Mouse (Mus musculus) heart, embryonic 11.5 days (tissue): ENCODE results near the gene D030056L22Rik. TPM values are rescaled to one million over a fixed set of nuclear protein-coding genes. Genes with fewer than 3 reads are reported as not detected.

ENCODE experiments used
- ATAC-seq: fragments of 200-750 bp; cut with Nextera tagmentation; replicated peaks from 2 replicates; pipeline ENCODE4 v1.8.0; 2017; ENCODE audit warnings: moderate library complexity; ENCODE audit not compliant: insufficient number of reproducible peaks, low FRiP score, low TSS enrichment
- H3K27ac ChIP-seq: fragments of 300-500 bp; sonication (generic); 2 replicates; pipeline ENCODE4 v1.5.1; 2014; ENCODE audit warnings: mild to moderate bottlenecking, low read depth, low read length
- H3K27me3 ChIP-seq: fragments of 300-500 bp; sonication (generic); 2 replicates; pipeline ENCODE4 v1.6.1; 2014; ENCODE audit warnings: mild to moderate bottlenecking, low read length, mixed read lengths; ENCODE audit not compliant: control insufficient read depth, insufficient read depth
- H3K36me3 ChIP-seq: fragments of 300-500 bp; sonication (generic); 2 replicates; pipeline ENCODE4 v1.6.1; 2014; ENCODE audit warnings: mild to moderate bottlenecking, low read length, moderate library complexity, mixed read lengths; ENCODE audit not compliant: control insufficient read depth, insufficient read depth
- H3K4me1 ChIP-seq: fragments of 300-500 bp; sonication (generic); 2 replicates; pipeline ENCODE4 v1.6.1; 2014; ENCODE audit warnings: low read length; ENCODE audit not compliant: control insufficient read depth, insufficient read depth
- H3K4me2 ChIP-seq: fragments of 300-500 bp; sonication (generic); 2 replicates; pipeline ENCODE4 v1.6.1; 2014; ENCODE audit warnings: mild to moderate bottlenecking, moderate library complexity
- H3K4me3 ChIP-seq: fragments of 300-500 bp; sonication (generic); 2 replicates; pipeline ENCODE4 v1.5.1; 2014; ENCODE audit warnings: low read depth, low read length
- H3K9ac ChIP-seq: fragments of 300-500 bp; sonication (generic); 2 replicates; pipeline ENCODE4 v1.6.1; 2014; ENCODE audit warnings: mild to moderate bottlenecking, low read depth, low read length, moderate library complexity
- H3K9me3 ChIP-seq: fragments of 300-500 bp; sonication (generic); replicated peaks from 2 replicates; pipeline ENCODE4 v1.6.1; 2016; ENCODE audit warnings: low read length; ENCODE audit not compliant: control insufficient read depth
- WGBS: fragments of 180-500 bp; shearing (Covaris S2); extraction: QIAGEN DNeasy Blood & Tissue Kit; methylation state at CpG from one replicate; pipeline ENCODE4 v1.1.7; 2014; ENCODE audit not compliant: insufficient replicate concordance; 5-methylcytosine and 5-hydroxymethylcytosine counted together
- polyA plus RNA-seq: library from polyadenylated mRNA; unstranded; fragments of >200 nt; fragmentation: Nextera tagmentation; extraction: Ambion mirVana; gene quantifications from 2 replicates; pipeline ENCODE4 v1.2.1, GENCODE M21; 2014

The D030056L22Rik gene
- polyA plus RNA-seq, 1 experiment from 2014 or later, result 27.7 TPM

GRCm38 (mm10) chr19:18746576-18747340 is 33.8 kb downstream of the D030056L22Rik start:
- no peak overlapping the region for H3K27ac ChIP-seq

GRCm38 (mm10) chr19:18747379-18747778 is 34.4 kb downstream of the D030056L22Rik start:
- Histone ChIP-seq H3K9ac (no peak overlapping the region), H3K9me3 (no peaks in the 10 kb centered on the region), H3K4me2 (no peak overlapping the region), H3K36me3 (no peaks in the 10 kb centered on the region), H3K4me3 (no peak overlapping the region), H3K4me1 (no peaks in the 10 kb centered on the region), H3K27ac (no peak overlapping the region), H3K27me3 (peaks cover 13% of the 10 kb centered on the region; the same call in 1 of the 2 replicates)
- 80% methylated on average over 4 of the region's 4 CpGs for WGBS
- ATAC-seq, result no peak

More at GRCm38 (mm10) chr19:18746576-18747340, 33.8 kb downstream of the D030056L22Rik start:
- H3K27me3 ChIP-seq, result peaks cover 13% of the 10 kb centered on the region; the same call in 1 of the 2 replicates
- no peaks in the 10 kb centered on the region for H3K36me3 ChIP-seq
- no peaks in the 10 kb centered on the region for H3K9me3 ChIP-seq
- no peak for ATAC-seq
- no peak overlapping the region for H3K9ac ChIP-seq
- WGBS, result 87% methylated on average over 5 of the region's 5 CpGs
- H3K4me2 ChIP-seq, result no peak overlapping the region
- H3K4me1 ChIP-seq, result no peaks in the 10 kb centered on the region
- H3K4me3 ChIP-seq, result no peak overlapping the region

GRCm38 (mm10) chr19:18749598-18750339 is 36.8 kb downstream of the D030056L22Rik start, which contains the start of gene Trpm6:
Trpm6 (plus strand) TSS chr19:18749983.
- peaks cover 13% of the 10 kb centered on the region; the same call in 1 of the 2 replicates for H3K27me3 ChIP-seq
- no peak within 1 kb of the TSS for H3K27ac ChIP-seq
- H3K4me2 ChIP-seq, result peak within 1 kb of the TSS; percentile 73
- WGBS, result 5% methylated on average over 41 of the region's 41 CpGs
- H3K36me3 ChIP-seq, result no peaks in the 10 kb centered on the region
- H3K9me3 ChIP-seq, result no peaks in the 10 kb centered on the region
- 0 out of 2 replicates have a peak within 1 kb of the TSS, but pooled peaks have one; percentile 17 for H3K9ac ChIP-seq
- no peak for ATAC-seq
- peak within 1 kb of the TSS; percentile 47 for H3K4me3 ChIP-seq
- no peaks in the 10 kb centered on the region for H3K4me1 ChIP-seq

GRCm38 (mm10) chr19:18757191-18757590 is 44.2 kb downstream of the D030056L22Rik start:
- H3K9me3 ChIP-seq, result no peaks in the 10 kb centered on the region
- no peak for ATAC-seq
- H3K27ac ChIP-seq, result no peak overlapping the region
- H3K36me3 ChIP-seq, result no peaks in the 10 kb centered on the region
- no peak overlapping the region for H3K9ac ChIP-seq
- H3K4me2 ChIP-seq, result no peak overlapping the region
- no peaks in the 10 kb centered on the region for H3K27me3 ChIP-seq
- no peak overlapping the region for H3K4me3 ChIP-seq
- H3K4me1 ChIP-seq, result peaks cover 7% of the 10 kb centered on the region

- Histone ChIP-seq H3K4me3 (no peak overlapping the region), H3K27ac (no peak overlapping the region), H3K36me3 (no peaks in the 10 kb centered on the region), H3K27me3 (no peaks in the 10 kb centered on the region), H3K4me1 (peaks cover 7% of the 10 kb centered on the region), H3K9me3 (no peaks in the 10 kb centered on the region), H3K4me2 (no peak overlapping the region), H3K9ac (no peak overlapping the region)
- 29% methylated on average over 4 of the region's 4 CpGs for WGBS
- ATAC-seq, result no peak
Observed at GRCm38 (mm10) chr19:18757706-18758105, 44.7 kb downstream of the D030056L22Rik start.

- Histone ChIP-seq H3K9me3 (no peaks in the 10 kb centered on the region), H3K4me2 (peak overlapping the region; percentile 0), H3K27me3 (no peaks in the 10 kb centered on the region), H3K9ac (no peak overlapping the region), H3K4me1 (peaks cover 7% of the 10 kb centered on the region), H3K36me3 (no peaks in the 10 kb centered on the region), H3K27ac (no peak overlapping the region), H3K4me3 (no peak overlapping the region)
- 11% methylated on average over 6 of the region's 6 CpGs for WGBS
- no peak for ATAC-seq
Observed at GRCm38 (mm10) chr19:18758269-18758668, 45.3 kb downstream of the D030056L22Rik start.

GRCm38 (mm10) chr19:18758916-18759315 is 45.9 kb downstream of the D030056L22Rik start:
- Histone ChIP-seq H3K4me1 (peaks cover 7% of the 10 kb centered on the region), H3K27me3 (no peaks in the 10 kb centered on the region), H3K27ac (no peak overlapping the region), H3K9me3 (no peaks in the 10 kb centered on the region), H3K36me3 (no peaks in the 10 kb centered on the region), H3K4me2 (peak overlapping the region; percentile 0; the same call in 1 of the 2 replicates), H3K9ac (no peak overlapping the region), H3K4me3 (no peak overlapping the region)
- no peak for ATAC-seq
- 35% methylated on average over 9 of the region's 9 CpGs for WGBS

GRCm38 (mm10) chr19:18766399-18766798 is 53.4 kb downstream of the D030056L22Rik start:
- Histone ChIP-seq H3K4me1 (no peaks in the 10 kb centered on the region), H3K9me3 (no peaks in the 10 kb centered on the region), H3K27me3 (no peaks in the 10 kb centered on the region), H3K9ac (no peak overlapping the region), H3K36me3 (no peaks in the 10 kb centered on the region), H3K4me2 (no peak overlapping the region), H3K4me3 (no peak overlapping the region), H3K27ac (no peak overlapping the region)
- 74% methylated on average over 5 of the region's 5 CpGs for WGBS
- ATAC-seq, result no peak
